Mouse (Mus musculus) embryonic fibroblast, embryonic 13.5 days (primary cell): Measurements from ENCODE around the gene Pon3.

Source experiments
- CTCF ChIP-seq: IDR thresholded peaks from 2 replicates; pipeline ENCODE4 v1.5.1; 2011; ENCODE audit warnings: mild to moderate bottlenecking, control low read depth, low read length, moderate library complexity, borderline replicate concordance; ENCODE audit not compliant: insufficient read depth
- POLR2A ChIP-seq: IDR thresholded peaks from 2 replicates; pipeline ENCODE4 v1.6.1; 2011; ENCODE audit warnings: low read depth, mild to moderate bottlenecking, control low read depth, low read length, moderate library complexity

DNA sequence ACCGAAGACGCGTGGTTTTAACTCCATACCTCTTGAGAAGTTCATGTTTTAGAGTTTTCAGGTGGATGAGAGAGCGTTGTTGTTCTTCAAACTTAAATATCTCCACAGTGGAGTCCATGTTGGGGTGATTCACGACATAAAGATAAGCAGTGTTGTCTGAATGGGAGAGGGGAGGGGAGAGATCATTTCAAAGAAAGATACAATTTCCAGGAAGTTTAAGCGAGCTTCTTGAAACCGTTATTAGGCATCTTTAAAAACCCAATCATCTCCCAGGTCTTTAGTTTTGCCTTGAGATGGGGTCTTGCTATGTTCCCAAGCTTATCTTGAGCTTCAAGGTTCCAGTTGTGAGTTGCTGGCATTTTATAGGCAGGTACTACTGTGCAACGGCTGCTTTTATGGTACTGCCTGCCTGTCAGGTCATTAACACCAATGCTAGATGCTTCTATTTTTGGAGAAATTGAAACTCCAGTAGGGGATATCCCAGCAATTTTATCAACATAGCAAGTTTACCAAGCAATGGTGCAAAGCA is 19.2 kb downstream of the Pon3 start:
- TF ChIP-seq CTCF (no peak), POLR2A (no peak)
